Mouse (Mus musculus) liver, postnatal 0 days (tissue): ENCODE results near the gene Pla2g4b.

Experiments
- CTCF ChIP-seq: sonication (generic); IDR thresholded peaks from 2 replicates; pipeline ENCODE4 v1.5.1; 2016; ENCODE audit warnings: antibody characterized with exemption, low read depth
- EP300 ChIP-seq: IDR thresholded peaks from 2 replicates; pipeline ENCODE4 v1.6.1; 2016; ENCODE audit warnings: antibody characterized with exemption, low read depth, mild to moderate bottlenecking

- TF ChIP-seq CTCF (peak; percentile 36; the same call in 1 of the 2 replicates), EP300 (no peak)
Measured at GRCm38 (mm10) chr2:120064639-120065038, 31.4 kb downstream of the Pla2g4b start.
